Mouse (Mus musculus) embryonic facial prominence, embryonic 11.5 days (tissue): ENCODE measurements around the gene Bbox1. TPM values are rescaled to one million over a fixed set of nuclear protein-coding genes. Genes with fewer than 3 reads are reported as not detected.
A peak's percentile ranks its signal among the peaks of the same experiment; 100 is the strongest.

ENCODE experiments used
- ATAC-seq: fragments of 200-750 bp; cut with Nextera tagmentation; replicated peaks from 2 replicates; pipeline ENCODE4 v1.8.0; 2017; ENCODE audit warnings: low read depth; ENCODE audit not compliant: insufficient number of reproducible peaks, low FRiP score, low TSS enrichment
- DNase-seq: peaks from one replicate; pipeline ENCODE4 v3.0.0-alpha.2; 2015; ENCODE audit warnings: low spot score
- H3K27ac ChIP-seq: fragments of 300-500 bp; sonication (generic); replicated peaks from 2 replicates; pipeline ENCODE4 v1.5.1; 2014; ENCODE audit warnings: mild to moderate bottlenecking, low read depth, low read length, control low read depth
- H3K27me3 ChIP-seq: fragments of 300-500 bp; sonication (generic); 2 replicates; pipeline ENCODE4 v1.6.1; 2014; ENCODE audit warnings: mild to moderate bottlenecking, low read length, moderate library complexity, mixed read lengths; ENCODE audit not compliant: control insufficient read depth, insufficient read depth
- H3K36me3 ChIP-seq: fragments of 300-500 bp; sonication (generic); replicated peaks from 2 replicates; pipeline ENCODE4 v1.6.1; 2014; ENCODE audit warnings: low read depth, mild to moderate bottlenecking, low read length, moderate library complexity, mixed read lengths; ENCODE audit not compliant: control insufficient read depth, insufficient read depth
- H3K4me1 ChIP-seq: fragments of 300-500 bp; sonication (generic); 2 replicates; pipeline ENCODE4 v1.6.1; 2014; ENCODE audit warnings: low read length, mixed read lengths; ENCODE audit not compliant: control insufficient read depth, insufficient read depth
- H3K4me2 ChIP-seq: fragments of 300-500 bp; sonication (generic); 2 replicates; pipeline ENCODE4 v1.6.1; 2014; ENCODE audit warnings: low read depth, mild to moderate bottlenecking, control low read depth, low read length, moderate library complexity
- H3K4me3 ChIP-seq: fragments of 300-500 bp; sonication (generic); 2 replicates; pipeline ENCODE4 v1.5.1; 2014; ENCODE audit warnings: low read depth, low read length, control low read depth
- H3K9ac ChIP-seq: fragments of 300-500 bp; sonication (generic); replicated peaks from 2 replicates; pipeline ENCODE4 v1.6.1; 2014; ENCODE audit warnings: mild to moderate bottlenecking, control low read depth, low read length
- H3K9me3 ChIP-seq: fragments of 300-500 bp; sonication (generic); replicated peaks from 2 replicates; pipeline ENCODE4 v1.6.1; 2016; ENCODE audit warnings: mild to moderate bottlenecking, low read length, inconsistent platforms, mixed read lengths; ENCODE audit not compliant: control insufficient read depth
- WGBS: fragments of 180-500 bp; shearing (Covaris S2); extraction: QIAGEN DNeasy Blood & Tissue Kit; methylation state at CpG from one replicate; pipeline ENCODE4 v1.1.7; 2014; 5-methylcytosine and 5-hydroxymethylcytosine counted together
- polyA plus RNA-seq: library from polyadenylated mRNA; unstranded; fragments of >200 nt; fragmentation: Nextera tagmentation; extraction: Ambion mirVana; gene quantifications from 2 replicates; pipeline ENCODE4 v1.2.1, GENCODE M21; 2014

Bbox1 gene
- polyA plus RNA-seq, 1 experiment from 2014 or later = 0.53 TPM

DNA sequence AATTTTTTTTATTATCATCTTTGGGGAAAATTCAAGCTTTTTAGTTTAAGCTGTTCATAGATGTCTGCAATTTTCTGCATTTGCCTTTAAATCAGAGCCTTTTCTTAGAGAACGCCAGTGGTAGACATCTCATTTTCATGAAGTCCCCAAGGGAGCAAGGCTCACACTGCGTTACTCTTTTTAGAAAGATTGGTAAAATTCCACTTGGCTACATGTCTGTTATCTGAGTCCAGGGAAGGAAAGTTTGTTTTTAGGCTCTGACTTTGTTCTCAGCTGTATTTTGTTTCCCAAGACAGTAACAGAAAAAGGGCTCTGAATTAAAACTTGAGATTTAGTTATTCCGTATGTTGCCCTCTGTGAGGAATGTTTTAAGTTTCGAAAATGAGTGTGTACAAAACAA lies 5.6 kb upstream of the Bbox1 start:
- no peak for ATAC-seq
- DNase-seq = no peak

DNA sequence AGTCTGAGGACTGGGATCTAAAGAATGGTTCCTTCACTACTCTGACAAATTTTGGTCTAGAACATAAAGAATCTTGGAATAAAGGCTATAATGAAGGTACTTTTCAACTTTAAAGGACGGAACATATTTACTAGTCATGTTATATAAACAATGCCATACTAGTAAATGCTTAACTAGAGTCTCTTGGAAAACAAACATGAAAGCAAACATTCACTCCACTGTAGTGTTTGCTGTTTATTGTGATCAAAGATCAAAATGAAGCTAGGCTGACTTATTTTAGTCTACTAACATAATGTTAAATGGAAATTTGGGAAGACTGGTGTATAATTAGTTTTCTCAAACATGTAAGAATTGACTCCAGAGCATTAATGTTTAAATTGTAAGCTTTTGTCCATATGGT lies 4.9 kb upstream of the Bbox1 start:
- no peak for ATAC-seq
- 96% methylated on average over 1 of the region's 1 CpGs for whole genome bisulfite sequencing

More for the DNA sequence above, 5.6 kb upstream of the Bbox1 start:
- no peak overlapping the region for H3K4me2 ChIP-seq
- H3K9me3 ChIP-seq = no peaks in the 10 kb centered on the region
- no peak overlapping the region for H3K9ac ChIP-seq
- no peaks in the 10 kb centered on the region for H3K36me3 ChIP-seq
- no peaks in the 10 kb centered on the region for H3K27me3 ChIP-seq
- H3K4me3 ChIP-seq = no peak overlapping the region
- 65% methylated on average over 4 of the region's 4 CpGs for WGBS
- H3K4me1 ChIP-seq = no peaks in the 10 kb centered on the region
- no peak overlapping the region for H3K27ac ChIP-seq

GRCm38 (mm10) chr2:110318719-110319118 lies 4.4 kb upstream of the Bbox1 start:
- DNase-seq = no peak
- no peaks in the 10 kb centered on the region for H3K9me3 ChIP-seq
- H3K9ac ChIP-seq = no peak overlapping the region
- ATAC-seq = no peak
- H3K4me3 ChIP-seq = no peak overlapping the region
- WGBS = 90% methylated on average over 1 of the region's 1 CpGs
- H3K4me2 ChIP-seq = no peak overlapping the region
- no peak overlapping the region for H3K27ac ChIP-seq
- H3K4me1 ChIP-seq = no peaks in the 10 kb centered on the region
- no peaks in the 10 kb centered on the region for H3K27me3 ChIP-seq
- H3K36me3 ChIP-seq = no peaks in the 10 kb centered on the region

More for the DNA sequence above, 4.9 kb upstream of the Bbox1 start:
- H3K9ac ChIP-seq = no peak overlapping the region
- H3K36me3 ChIP-seq = no peaks in the 10 kb centered on the region
- H3K27ac ChIP-seq = no peak overlapping the region
- no peaks in the 10 kb centered on the region for H3K4me1 ChIP-seq
- no peak overlapping the region for H3K4me3 ChIP-seq
- no peaks in the 10 kb centered on the region for H3K9me3 ChIP-seq
- H3K27me3 ChIP-seq = no peaks in the 10 kb centered on the region
- H3K4me2 ChIP-seq = no peak overlapping the region
- DNase-seq = no peak

- DNase-seq (no peak), ATAC-seq (no peak; the same call in 1 of the 2 replicates)
- Histone ChIP-seq H3K9me3 (no peaks in the 10 kb centered on the region), H3K4me1 (no peaks in the 10 kb centered on the region), H3K4me2 (no peak overlapping the region), H3K27me3 (no peaks in the 10 kb centered on the region), H3K4me3 (no peak overlapping the region), H3K27ac (no peak overlapping the region), H3K9ac (no peak overlapping the region), H3K36me3 (no peaks in the 10 kb centered on the region)
- 28% methylated on average over 3 of the region's 3 CpGs for WGBS
Observed at GRCm38 (mm10) chr2:110316116-110316883, 1.9 kb upstream of the Bbox1 start.

DNA sequence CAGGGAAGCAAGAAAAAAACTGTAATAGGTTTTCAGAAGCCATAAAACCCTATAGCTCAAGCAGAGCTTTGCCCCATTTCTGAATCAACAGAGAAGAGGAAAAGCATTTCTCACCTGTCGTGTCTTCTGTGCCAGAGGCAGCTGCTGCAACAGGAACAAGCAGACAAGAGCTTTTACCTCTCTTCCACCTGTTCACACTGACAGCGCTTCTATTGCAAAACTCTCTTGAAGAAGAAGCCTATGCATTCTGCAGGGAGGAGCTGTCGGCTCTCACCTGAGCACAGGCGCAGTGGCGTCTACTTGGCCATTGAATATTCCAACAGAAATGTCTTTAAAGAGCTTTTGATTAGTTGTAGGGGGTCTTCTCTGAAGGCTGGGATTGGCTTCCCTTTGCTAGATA lies 286 bp downstream of the Bbox1 start:
- DNase-seq = no peak
- no peaks in the 10 kb centered on the region for H3K4me1 ChIP-seq
- H3K9ac ChIP-seq = no peak overlapping the region
- H3K36me3 ChIP-seq = no peaks in the 10 kb centered on the region
- WGBS = 82% methylated on average over 5 of the region's 5 CpGs
- no peak overlapping the region; the same call in 1 of the 2 replicates for H3K27ac ChIP-seq
- no peaks in the 10 kb centered on the region for H3K27me3 ChIP-seq
- H3K4me2 ChIP-seq = no peak overlapping the region
- no peak overlapping the region for H3K4me3 ChIP-seq
- H3K9me3 ChIP-seq = no peaks in the 10 kb centered on the region
- ATAC-seq = no peak

DNA sequence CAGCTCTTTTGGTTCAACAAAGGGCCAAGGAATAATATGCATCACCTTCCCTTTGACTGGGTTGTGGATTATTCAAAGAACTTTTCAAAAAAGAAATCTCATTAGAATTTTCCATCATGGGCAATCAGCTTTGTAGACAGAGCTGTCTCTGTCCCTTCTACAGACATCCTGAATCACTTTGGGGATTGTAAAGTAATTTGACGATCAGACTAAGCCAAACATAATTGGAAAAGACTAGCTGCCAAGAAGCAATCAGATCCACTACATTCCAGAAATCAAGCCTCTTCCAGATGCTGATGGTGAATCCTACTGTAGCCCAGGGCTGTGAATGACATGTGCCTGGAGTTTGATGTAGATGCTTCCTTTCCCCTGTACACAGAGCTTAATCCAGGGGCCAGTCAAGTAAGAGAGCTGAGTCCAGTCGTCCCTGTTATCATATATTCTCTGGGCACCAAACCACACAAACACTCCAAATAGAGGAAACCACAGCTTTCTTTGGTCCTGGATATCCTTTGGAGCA lies 995 bp downstream of the Bbox1 start:
- H3K27ac ChIP-seq = no peak overlapping the region
- DNase-seq (peak; percentile 36), ATAC-seq (0 out of 2 replicates have a peak, but pooled peaks have one; percentile 18)
- H3K27me3 ChIP-seq = no peaks in the 10 kb centered on the region
- no peak overlapping the region for H3K9ac ChIP-seq
- H3K4me1 ChIP-seq = no peaks in the 10 kb centered on the region
- WGBS = 41% methylated on average over 2 of the region's 2 CpGs
- no peaks in the 10 kb centered on the region for H3K9me3 ChIP-seq
- H3K4me2 ChIP-seq = no peak overlapping the region
- no peaks in the 10 kb centered on the region for H3K36me3 ChIP-seq
- no peak overlapping the region for H3K4me3 ChIP-seq

DNA sequence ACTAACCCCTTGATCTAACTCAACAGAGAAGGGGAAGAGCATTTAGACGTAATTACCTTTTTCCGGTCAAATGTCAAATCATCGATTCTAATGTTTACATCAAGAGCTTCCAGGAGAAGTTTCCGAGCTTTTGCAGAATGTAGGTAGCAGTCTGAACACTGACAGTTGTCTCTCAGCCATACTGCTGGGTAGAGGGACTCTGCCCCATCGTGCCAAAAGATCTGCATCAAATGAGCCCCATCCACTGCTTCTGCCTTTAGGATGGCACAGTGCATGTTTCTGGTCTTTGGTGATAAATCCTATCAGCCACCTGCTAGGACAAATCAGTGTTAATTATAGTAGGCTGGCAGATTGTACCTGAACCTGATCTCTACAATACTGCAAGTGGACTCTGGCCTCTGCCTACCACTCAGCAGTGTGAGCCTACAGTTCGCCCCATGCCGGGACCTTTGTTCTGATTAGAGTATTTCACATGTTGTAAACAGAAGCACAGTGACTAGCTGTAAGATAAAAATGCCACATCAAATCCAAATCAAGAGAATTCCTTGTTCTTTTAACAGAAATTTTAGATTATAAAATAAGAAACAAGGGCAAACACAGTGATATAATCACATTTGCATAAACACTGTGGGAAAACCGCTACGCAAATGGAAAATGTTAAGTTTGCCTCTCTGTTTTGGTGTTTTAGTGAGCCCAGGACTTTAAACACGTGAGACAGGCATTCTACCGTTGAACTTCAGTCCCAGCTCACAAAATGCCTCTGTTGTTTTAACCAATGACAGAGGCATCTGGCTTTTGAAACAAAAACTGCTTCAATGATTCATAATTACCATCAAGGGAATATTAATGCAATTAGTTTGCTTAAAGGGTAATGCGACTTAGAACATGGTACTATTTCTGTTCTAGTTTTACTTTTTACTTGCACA lies 8.7 kb downstream of the Bbox1 start:
- no peak overlapping the region for H3K27ac ChIP-seq
- no peaks in the 10 kb centered on the region for H3K9me3 ChIP-seq
- H3K4me3 ChIP-seq = no peak overlapping the region
- H3K9ac ChIP-seq = no peak overlapping the region
- DNase-seq = no peak
- no peak overlapping the region for H3K4me2 ChIP-seq
- H3K4me1 ChIP-seq = no peaks in the 10 kb centered on the region
- no peaks in the 10 kb centered on the region for H3K36me3 ChIP-seq
- ATAC-seq = no peak
- WGBS = 58% methylated on average over 12 of the region's 12 CpGs
- no peaks in the 10 kb centered on the region for H3K27me3 ChIP-seq
